Mouse (Mus musculus): ENCODE measurements around the gene Rftn2. TPM values are rescaled to one million over a fixed set of nuclear protein-coding genes. Genes with fewer than 3 reads are reported as not detected.

The Rftn2 gene
- polyA plus RNA-seq, 1 experiment, result not detected

- TF ChIP-seq FLI1 (IDR thresholded peaks at IDR 0.05; ENCODE audit: low read length) (no peak), GATA1 (IDR thresholded peaks at IDR 0.05; ENCODE audit: borderline replicate concordance, low read length) (no peak)
- Histone ChIP-seq H3K4me1 (peaks cover 26% of the 10 kb centered on the region), H3K27me3 (replicated peaks) (peaks cover 3% of the 10 kb centered on the region), H3K36me3 (replicated peaks; ENCODE audit: low read length) (no peaks in the 10 kb centered on the region), H3K4me3 (replicated peaks) (no peak overlapping the region), H3K9me3 (no peaks in the 10 kb centered on the region)
Observed at GRCm38 (mm10) chr1:55234910-55235520, 8.4 kb upstream of the Rftn2 start.

GRCm38 (mm10) chr1:55228256-55228884 lies 1.8 kb upstream of the Rftn2 start:
- no peaks in the 10 kb centered on the region for H3K36me3 ChIP-seq (replicated peaks; ENCODE audit: low read length)
- H3K27me3 ChIP-seq (replicated peaks), result peaks cover 33% of the 10 kb centered on the region
- H3K9me3 ChIP-seq, result no peaks in the 10 kb centered on the region
- no peak for TF ChIP-seq FLI1 (IDR thresholded peaks at IDR 0.05; ENCODE audit: low read length)
- TF ChIP-seq GATA1 (IDR thresholded peaks at IDR 0.05; ENCODE audit: borderline replicate concordance, low read length), result no peak
- no peak overlapping the region for H3K4me3 ChIP-seq (replicated peaks)
- H3K4me1 ChIP-seq, result peaks cover 7% of the 10 kb centered on the region

GRCm38 (mm10) chr1:55227376-55227775 lies 794 bp upstream of the Rftn2 start:
- Histone ChIP-seq H3K4me3 (replicated peaks) (no peak overlapping the region), H3K4me1 (peaks cover 7% of the 10 kb centered on the region), H3K9me3 (no peaks in the 10 kb centered on the region), H3K27me3 (replicated peaks) (peaks cover 37% of the 10 kb centered on the region), H3K36me3 (replicated peaks; ENCODE audit: low read length) (no peaks in the 10 kb centered on the region)
- TF ChIP-seq FLI1 (IDR thresholded peaks at IDR 0.05; ENCODE audit: low read length) (no peak), GATA1 (IDR thresholded peaks at IDR 0.05; ENCODE audit: borderline replicate concordance, low read length) (no peak)

GRCm38 (mm10) chr1:55225398-55225797 lies 1.2 kb downstream of the Rftn2 start:
- TF ChIP-seq GATA1 (IDR thresholded peaks at IDR 0.05; ENCODE audit: borderline replicate concordance, low read length) (no peak), FLI1 (IDR thresholded peaks at IDR 0.05; ENCODE audit: low read length) (no peak)
- no peaks in the 10 kb centered on the region for H3K9me3 ChIP-seq
- H3K4me3 ChIP-seq (replicated peaks), result no peak overlapping the region
- H3K36me3 ChIP-seq (replicated peaks; ENCODE audit: low read length), result no peaks in the 10 kb centered on the region
- H3K27me3 ChIP-seq (replicated peaks), result peaks cover 35% of the 10 kb centered on the region
- peaks cover 12% of the 10 kb centered on the region for H3K4me1 ChIP-seq

GRCm38 (mm10) chr1:55224111-55224510 lies 2.5 kb downstream of the Rftn2 start:
- Histone ChIP-seq H3K4me1 (peaks cover 12% of the 10 kb centered on the region), H3K36me3 (replicated peaks; ENCODE audit: low read length) (no peaks in the 10 kb centered on the region), H3K4me3 (replicated peaks) (no peak overlapping the region), H3K27me3 (replicated peaks) (peaks cover 35% of the 10 kb centered on the region), H3K9me3 (no peaks in the 10 kb centered on the region)
- TF ChIP-seq FLI1 (IDR thresholded peaks at IDR 0.05; ENCODE audit: low read length) (no peak), GATA1 (IDR thresholded peaks at IDR 0.05; ENCODE audit: borderline replicate concordance, low read length) (no peak)

- Histone ChIP-seq H3K27me3 (replicated peaks) (peaks cover 35% of the 10 kb centered on the region), H3K9me3 (no peaks in the 10 kb centered on the region), H3K4me3 (replicated peaks) (no peak overlapping the region), H3K4me1 (peaks cover 12% of the 10 kb centered on the region), H3K36me3 (replicated peaks; ENCODE audit: low read length) (no peaks in the 10 kb centered on the region)
- TF ChIP-seq GATA1 (IDR thresholded peaks at IDR 0.05; ENCODE audit: borderline replicate concordance, low read length) (no peak), FLI1 (IDR thresholded peaks at IDR 0.05; ENCODE audit: low read length) (no peak)
Observed at GRCm38 (mm10) chr1:55223026-55223425, 3.6 kb downstream of the Rftn2 start.

GRCm38 (mm10) chr1:55221352-55221751 lies 5.2 kb downstream of the Rftn2 start:
- H3K36me3 ChIP-seq (replicated peaks; ENCODE audit: low read length), result no peaks in the 10 kb centered on the region
- no peak overlapping the region for H3K4me3 ChIP-seq (replicated peaks)
- no peaks in the 10 kb centered on the region for H3K9me3 ChIP-seq
- no peak for TF ChIP-seq GATA1 (IDR thresholded peaks at IDR 0.05; ENCODE audit: borderline replicate concordance, low read length)
- TF ChIP-seq FLI1 (IDR thresholded peaks at IDR 0.05; ENCODE audit: low read length), result no peak
- peaks cover 9% of the 10 kb centered on the region for H3K4me1 ChIP-seq
- H3K27me3 ChIP-seq (replicated peaks), result peaks cover 26% of the 10 kb centered on the region

GRCm38 (mm10) chr1:55217191-55217590 lies 9.4 kb downstream of the Rftn2 start:
- TF ChIP-seq FLI1 (IDR thresholded peaks at IDR 0.05; ENCODE audit: low read length), result no peak
- no peak for TF ChIP-seq GATA1 (IDR thresholded peaks at IDR 0.05; ENCODE audit: borderline replicate concordance, low read length)
- H3K9me3 ChIP-seq, result no peaks in the 10 kb centered on the region
- no peaks in the 10 kb centered on the region for H3K27me3 ChIP-seq (replicated peaks)
- H3K36me3 ChIP-seq (replicated peaks; ENCODE audit: low read length), result no peaks in the 10 kb centered on the region
- H3K4me1 ChIP-seq, result peaks cover 14% of the 10 kb centered on the region
- no peak overlapping the region for H3K4me3 ChIP-seq (replicated peaks)

GRCm38 (mm10) chr1:55215185-55215813 lies 11.3 kb downstream of the Rftn2 start:
- peaks cover 24% of the 10 kb centered on the region for H3K4me1 ChIP-seq
- H3K36me3 ChIP-seq (replicated peaks; ENCODE audit: low read length), result no peaks in the 10 kb centered on the region
- H3K9me3 ChIP-seq, result no peaks in the 10 kb centered on the region
- H3K27me3 ChIP-seq (replicated peaks), result no peaks in the 10 kb centered on the region
- TF ChIP-seq FLI1 (IDR thresholded peaks at IDR 0.05; ENCODE audit: low read length), result no peak
- TF ChIP-seq GATA1 (IDR thresholded peaks at IDR 0.05; ENCODE audit: borderline replicate concordance, low read length), result no peak
- peak overlapping the region; percentile 21 for H3K4me3 ChIP-seq (replicated peaks)

GRCm38 (mm10) chr1:55213936-55214335 lies 12.6 kb downstream of the Rftn2 start:
- TF ChIP-seq FLI1 (IDR thresholded peaks at IDR 0.05; ENCODE audit: low read length) (no peak), GATA1 (IDR thresholded peaks at IDR 0.05; ENCODE audit: borderline replicate concordance, low read length) (no peak)
- Histone ChIP-seq H3K4me1 (peaks cover 33% of the 10 kb centered on the region), H3K4me3 (replicated peaks) (no peak overlapping the region), H3K9me3 (no peaks in the 10 kb centered on the region), H3K27me3 (replicated peaks) (no peaks in the 10 kb centered on the region), H3K36me3 (replicated peaks; ENCODE audit: low read length) (no peaks in the 10 kb centered on the region)
